Mouse (Mus musculus) bone marrow macrophage, adult 2 months (primary cell): ENCODE results near the gene Coch. TPM values are rescaled to one million over a fixed set of nuclear protein-coding genes. Genes with fewer than 3 reads are reported as not detected.

Source experiments
- H3K27ac ChIP-seq: 2 replicates; pipeline ENCODE4 v1.5.1; 2012; ENCODE audit warnings: low read depth, low read length; ENCODE audit not compliant: insufficient read depth
- H3K4me1 ChIP-seq: 2 replicates; pipeline ENCODE4 v1.6.1; 2012; ENCODE audit warnings: low read length; ENCODE audit not compliant: control insufficient read depth, insufficient read depth
- H3K4me3 ChIP-seq: 2 replicates; pipeline ENCODE4 v1.5.1; 2012; ENCODE audit warnings: mild to moderate bottlenecking, low read length, moderate library complexity; ENCODE audit not compliant: insufficient read depth
- CTCF ChIP-seq: IDR thresholded peaks from 2 replicates; pipeline ENCODE4 v1.5.1; 2012; ENCODE audit warnings: low read depth, mild to moderate bottlenecking, low read length, moderate library complexity
- POLR2A ChIP-seq: IDR thresholded peaks from 2 replicates; pipeline ENCODE4 v1.6.1; 2012; ENCODE audit warnings: mild to moderate bottlenecking, low read depth, low read length, borderline replicate concordance
- polyA plus RNA-seq: library from polyadenylated mRNA; stranded (reverse); fragments of >200 nt; gene quantifications from 2 replicates; pipeline ENCODE4 v1.2.4, GENCODE M21; 2012; ENCODE audit not compliant: missing spikeins, insufficient read depth, insufficient read length

Gene Coch
- polyA plus RNA-seq, 1 experiment, result not detected

GRCm38 (mm10) chr12:51592888-51593228, 283 bp upstream of the Coch start:
- Histone ChIP-seq H3K27ac (no peak overlapping the region), H3K4me1 (peaks cover 3% of the 10 kb centered on the region; the same call in 1 of the 2 replicates), H3K4me3 (peak overlapping the region; percentile 33; the same call in 1 of the 2 replicates)
- TF ChIP-seq CTCF, result no peak
- no peak for TF ChIP-seq POLR2A

DNA sequence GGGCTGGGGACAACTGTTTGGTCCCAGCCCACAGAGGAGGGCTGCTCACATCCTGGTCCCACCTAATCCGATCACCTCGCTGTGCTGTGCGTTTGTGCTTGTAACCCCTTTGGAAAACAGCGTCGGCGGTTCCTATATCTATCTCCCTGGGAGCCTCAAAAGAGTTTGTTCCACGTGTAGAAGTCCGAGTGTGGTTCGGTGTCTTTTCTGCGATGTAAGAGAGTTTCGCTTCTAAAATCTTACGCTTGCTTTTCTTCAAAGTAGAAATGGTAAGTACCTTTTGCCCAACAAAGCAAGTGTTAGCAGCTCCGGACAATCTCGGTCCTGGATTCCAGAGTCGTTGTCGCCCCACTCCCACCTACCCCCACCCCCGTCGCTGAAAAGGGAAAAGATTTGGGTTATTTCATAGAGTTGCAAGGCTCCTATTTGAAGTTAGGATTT, 909 bp downstream of the Coch start:
- H3K4me1 ChIP-seq, result peaks cover 3% of the 10 kb centered on the region; the same call in 1 of the 2 replicates
- TF ChIP-seq POLR2A, result no peak
- TF ChIP-seq CTCF, result no peak
- H3K4me3 ChIP-seq, result peak overlapping the region; percentile 49
- no peak overlapping the region for H3K27ac ChIP-seq

DNA sequence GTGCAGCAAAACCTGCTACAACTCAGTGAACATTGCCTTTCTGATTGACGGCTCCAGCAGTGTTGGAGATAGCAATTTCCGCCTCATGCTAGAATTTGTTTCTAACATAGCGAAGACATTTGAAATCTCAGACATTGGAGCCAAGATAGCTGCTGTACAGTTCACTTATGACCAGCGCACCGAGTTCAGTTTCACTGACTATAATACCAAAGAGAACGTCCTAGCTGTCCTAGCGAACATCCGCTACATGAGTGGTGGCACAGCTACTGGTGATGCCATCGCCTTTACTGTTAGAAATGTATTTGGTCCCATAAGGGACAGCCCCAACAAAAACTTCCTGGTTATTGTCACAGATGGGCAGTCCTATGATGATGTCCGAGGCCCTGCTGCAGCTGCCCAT, 10.2 kb downstream of the Coch start:
- Histone ChIP-seq H3K4me1 (no peaks in the 10 kb centered on the region), H3K27ac (no peak overlapping the region), H3K4me3 (no peak overlapping the region)
- TF ChIP-seq CTCF, result no peak
- no peak for TF ChIP-seq POLR2A

- Histone ChIP-seq H3K27ac (no peak overlapping the region), H3K4me3 (no peak overlapping the region), H3K4me1 (no peaks in the 10 kb centered on the region)
- TF ChIP-seq POLR2A (no peak), CTCF (no peak)
These were observed 13.0 kb downstream of the Coch start for GRCm38 (mm10) chr12:51606138-51606537.

DNA sequence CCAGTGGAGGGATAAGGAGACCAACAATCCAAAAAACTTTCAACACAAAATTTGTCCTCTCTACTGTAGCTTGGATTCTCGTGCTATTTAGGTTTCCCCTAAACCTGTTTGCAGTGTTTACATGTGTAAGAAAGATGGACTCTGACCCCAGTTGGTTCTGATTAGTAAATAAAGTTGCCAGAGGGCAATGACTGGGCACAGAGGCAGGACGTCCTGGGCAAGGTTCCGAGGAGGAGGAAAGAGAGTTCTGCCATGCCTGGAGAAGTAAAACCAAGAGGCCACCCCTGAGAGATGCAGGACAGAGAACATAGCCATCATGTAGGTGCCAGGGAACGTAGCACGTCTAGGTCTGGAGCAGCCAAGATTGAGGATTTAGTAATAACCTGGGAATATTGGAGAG, 19.2 kb downstream of the Coch start:
- TF ChIP-seq CTCF (no peak), POLR2A (no peak)

GRCm38 (mm10) chr12:51620572-51620971, 27.4 kb downstream of the Coch start:
- H3K27ac ChIP-seq, result no peak overlapping the region
- H3K4me1 ChIP-seq, result no peaks in the 10 kb centered on the region
- TF ChIP-seq CTCF, result no peak
- no peak for TF ChIP-seq POLR2A
- no peak overlapping the region for H3K4me3 ChIP-seq

More for the DNA sequence above, 19.2 kb downstream of the Coch start:
- no peak overlapping the region for H3K4me3 ChIP-seq
- no peaks in the 10 kb centered on the region for H3K4me1 ChIP-seq
- no peak overlapping the region for H3K27ac ChIP-seq

DNA sequence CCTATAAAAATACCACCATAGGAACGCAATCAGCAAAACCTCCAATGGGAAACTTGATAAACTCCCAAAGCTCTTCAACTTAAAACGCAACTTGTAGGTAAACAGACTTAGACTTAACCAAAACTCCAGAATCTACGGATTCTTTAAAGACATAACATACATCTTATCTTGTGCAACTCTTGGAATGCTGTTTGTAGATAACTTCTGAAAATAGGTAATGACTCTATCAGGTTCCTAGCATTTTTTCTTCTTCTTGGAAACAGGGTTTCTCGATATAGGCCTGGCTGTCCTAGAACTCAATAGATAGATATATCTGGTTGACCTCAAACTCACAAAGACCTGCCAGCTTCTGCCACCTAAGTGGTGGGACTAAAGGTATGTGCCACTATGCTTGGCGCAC, 28.0 kb downstream of the Coch start:
- Histone ChIP-seq H3K4me3 (no peak overlapping the region), H3K27ac (no peak overlapping the region), H3K4me1 (no peaks in the 10 kb centered on the region)
- no peak for TF ChIP-seq CTCF
- TF ChIP-seq POLR2A, result no peak

GRCm38 (mm10) chr12:51622670-51623365, 29.7 kb downstream of the Coch start:
- TF ChIP-seq CTCF (no peak), POLR2A (no peak)
- no peak overlapping the region for H3K4me3 ChIP-seq

GRCm38 (mm10) chr12:51623366-51623694, 30.2 kb downstream of the Coch start:
- TF ChIP-seq POLR2A (no peak), CTCF (no peak)
- Histone ChIP-seq H3K27ac (no peak overlapping the region), H3K4me1 (no peaks in the 10 kb centered on the region), H3K4me3 (no peak overlapping the region)

More at GRCm38 (mm10) chr12:51622670-51623365, 29.7 kb downstream of the Coch start:
- no peak overlapping the region for H3K27ac ChIP-seq
- no peaks in the 10 kb centered on the region for H3K4me1 ChIP-seq

GRCm38 (mm10) chr12:51633481-51633880, 40.3 kb downstream of the Coch start:
- H3K27ac ChIP-seq, result no peak overlapping the region
- no peak overlapping the region for H3K4me3 ChIP-seq
- H3K4me1 ChIP-seq, result no peaks in the 10 kb centered on the region
- TF ChIP-seq POLR2A, result no peak
- no peak for TF ChIP-seq CTCF
